ENCODE assay signal across 9 mouse cellular contexts in the genomic region with DNA sequence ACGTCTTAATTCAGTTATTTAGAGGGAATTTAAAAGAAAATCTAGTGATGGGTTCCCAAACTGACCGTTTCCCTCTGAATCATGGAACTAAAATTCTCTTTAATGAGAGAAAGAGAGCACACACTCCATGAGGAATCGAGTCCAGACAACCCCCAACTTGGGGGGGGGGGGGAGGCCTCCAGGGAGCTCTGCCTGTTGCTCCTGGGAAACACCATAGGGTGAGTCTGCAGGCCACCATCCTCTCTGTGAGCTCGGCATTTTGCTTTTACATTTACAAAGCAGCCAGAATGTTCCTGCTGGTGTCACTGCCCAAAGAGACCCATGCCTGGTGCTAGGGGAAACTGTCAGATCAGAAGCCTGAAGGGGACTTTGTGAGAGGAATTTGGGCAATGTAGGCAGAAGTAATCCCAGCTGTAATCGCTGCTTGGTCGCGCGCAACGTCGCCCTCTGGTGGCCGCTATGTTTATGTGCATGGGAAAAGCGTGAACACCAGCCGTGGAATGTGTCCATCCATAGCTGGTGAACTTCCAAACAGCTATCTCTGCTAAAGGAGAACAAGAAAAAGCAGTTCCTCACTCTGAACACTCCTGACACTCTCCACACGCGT.
DNase-seq lines count a peak whose midpoint lies in the region; ATAC-seq and TF ChIP-seq lines count a peak whose summit lies in the region.
"Had no signal": no experiment of that assay in that cellular context is flagged by ENCODE, and none has a peak within 500 bp of the region (broad histone marks: within the 10 kb centered on the region; RNA-seq: fewer than 3 reads in every experiment).

No protein-coding gene starts in this region.

- peak; percentile 60 for DNase-seq in MEL (ENCODE audit: low read depth, low spot score)
- DNase-seq in cerebellum, adult 11-12 months = peak; percentile 70
- peak; percentile 86 for DNase-seq in forebrain, postnatal 0 days
- peak; percentile 72 to 81 for DNase-seq in heart, postnatal 36 days
- DNase-seq in layer of hippocampus, adult 2 months (ENCODE audit: low spot score in 2 of 2) = peak; percentile 75 to 89
- DNase-seq in lung, postnatal 14 days = peak; percentile 83
- DNase-seq in retina, embryonic 14.5 days (ENCODE audit: low spot score) = peak; percentile 84
- peak; percentile 63 to 65 for DNase-seq in urinary bladder, adult 18-20 months (ENCODE audit: low spot score in 2 of 2)

- no peak overlapping the region for H3K27ac ChIP-seq in MEL (ENCODE audit: control insufficient read depth, low read depth, low read length)
- no peak overlapping the region for H3K27ac ChIP-seq in forebrain, postnatal 0 days (ENCODE audit: low read depth, low read length)
- peak overlapping the region; percentile 79 for H3K27ac ChIP-seq in layer of hippocampus, adult 2 months
- H3K27ac ChIP-seq: liver, embryonic 15.5 days had no signal

- peak; percentile 63 for TF ChIP-seq RAD21 in MEL (IDR thresholded peaks at IDR 0.05; ENCODE audit: low read depth, low read length)

- peak; percentile 72 for ATAC-seq in forebrain, postnatal 0 days

- no peaks in the 10 kb centered on the region for H3K9me3 ChIP-seq in MEL (replicated peaks; ENCODE audit: insufficient read depth, low read length)
- H3K9me3 ChIP-seq in forebrain, postnatal 0 days (ENCODE audit: low read length) = no peaks in the 10 kb centered on the region
- H3K9me3 ChIP-seq: liver, embryonic 15.5 days had no signal

- H3K9ac ChIP-seq in MEL (ENCODE audit: control insufficient read depth, low read depth, low read length, poor library complexity, severe bottlenecking) = no peak overlapping the region
- no peak overlapping the region for H3K9ac ChIP-seq in forebrain, postnatal 0 days
- H3K9ac ChIP-seq: liver, embryonic 15.5 days had no signal

- no peak overlapping the region for H3K4me2 ChIP-seq in forebrain, postnatal 0 days (ENCODE audit: low read depth)
- H3K4me2 ChIP-seq: liver, embryonic 15.5 days had no signal

- no peaks in the 10 kb centered on the region for H3K27me3 ChIP-seq in MEL (ENCODE audit: control insufficient read depth in 1 of 2, insufficient read depth in 2 of 2, low read length in 2 of 2)
- H3K27me3 ChIP-seq in forebrain, postnatal 0 days (ENCODE audit: insufficient read depth, low read length) = no peaks in the 10 kb centered on the region
- H3K27me3 ChIP-seq: liver, embryonic 15.5 days had no signal

- no peak overlapping the region for H3K4me3 ChIP-seq in MEL (ENCODE audit: control insufficient read depth in 1 of 2, insufficient read depth in 1 of 2, low read depth in 2 of 2, low read length in 2 of 2)
- no peak overlapping the region for H3K4me3 ChIP-seq in forebrain, postnatal 0 days (ENCODE audit: low read depth, low read length)
- H3K4me3 ChIP-seq in layer of hippocampus, adult 2 months = no peak overlapping the region
- H3K4me3 ChIP-seq: liver, embryonic 15.5 days had no signal

- intact Hi-C loops in heart, postnatal 36 days (cut with DNase I) = loop anchor here (1.0 kb wide), 1 partner anchor 156 kb away; no protein-coding TSS in a partner anchor

- H3K36me3 ChIP-seq in MEL (ENCODE audit: control insufficient read depth in 1 of 2, insufficient read depth in 2 of 2, low read length in 2 of 2) = no peaks in the 10 kb centered on the region
- no peaks in the 10 kb centered on the region for H3K36me3 ChIP-seq in forebrain, postnatal 0 days (ENCODE audit: insufficient read depth)
- H3K36me3 ChIP-seq: liver, embryonic 15.5 days had no signal

- TF ChIP-seq POLR2A in MEL (IDR thresholded peaks at IDR 0.05; ENCODE audit: control insufficient read depth in 1 of 2, insufficient read depth in 1 of 2, low read depth in 1 of 2, low read length in 2 of 2, poor library complexity in 1 of 2) = no peak

- no peak for TF ChIP-seq EP300 in MEL (IDR thresholded peaks at IDR 0.05; ENCODE audit: low read depth in 1 of 2, low read length in 2 of 2)

- TF ChIP-seq CTCF in MEL (IDR thresholded peaks at IDR 0.05 in 2 of 3, conservative IDR thresholded peaks at IDR 0.05 in 1 of 3; ENCODE audit: control insufficient read depth in 1 of 3, insufficient read depth in 1 of 3, low read depth in 2 of 3, low read length in 3 of 3, poor library complexity in 1 of 3, severe bottlenecking in 1 of 3) = peak; percentile 74 to 86 (median 75)
- TF ChIP-seq CTCF in forebrain, postnatal 0 days (IDR thresholded peaks at IDR 0.05; ENCODE audit: low read depth) = peak; percentile 95
- peak; percentile 96 for TF ChIP-seq CTCF in layer of hippocampus, adult 2 months (conservative IDR thresholded peaks at IDR 0.05)

- H3K4me1 ChIP-seq in MEL (ENCODE audit: control insufficient read depth in 1 of 2, insufficient read depth in 2 of 2, low read length in 2 of 2) = no peaks in the 10 kb centered on the region
- H3K4me1 ChIP-seq in forebrain, postnatal 0 days (ENCODE audit: insufficient read depth) = no peaks in the 10 kb centered on the region
- H3K4me1 ChIP-seq: liver, embryonic 15.5 days had no signal

- WGBS in forebrain, postnatal 0 days = 13% methylated on average over 15 of the region's 15 CpGs

- H3K79me2 ChIP-seq in MEL (ENCODE audit: control insufficient read depth, insufficient read depth, low read length, poor library complexity) = no peaks in the 10 kb centered on the region

TF ChIP-seq in MEL, 35 proteins besides CTCF, POLR2A, EP300 and RAD21:
- TF ChIP-seq MYC (IDR thresholded peaks at IDR 0.05; ENCODE audit: low read depth, low read length) (no peak), ELF1 (IDR thresholded peaks at IDR 0.05; ENCODE audit: low read depth, low read length) (no peak), ZKSCAN1 (IDR thresholded peaks at IDR 0.05; ENCODE audit: low read depth, low read length) (no peak), ZNF384 (IDR thresholded peaks at IDR 0.05; ENCODE audit: low read depth, low read length) (no peak), CHD2 (IDR thresholded peaks at IDR 0.05; ENCODE audit: low read length) (no peak), SIN3A (IDR thresholded peaks at IDR 0.05; ENCODE audit: low read length) (no peak), UBTF (IDR thresholded peaks at IDR 0.05; ENCODE audit: borderline replicate concordance, insufficient read depth, low read depth, low read length) (no peak), MAX (IDR thresholded peaks at IDR 0.05; ENCODE audit: low read length) (no peak), SMC3 (IDR thresholded peaks at IDR 0.05; ENCODE audit: low read depth, low read length) (peak; percentile 85), TAL1 (IDR thresholded peaks at IDR 0.05; ENCODE audit: low read length) (no peak), USF1 (IDR thresholded peaks at IDR 0.05; ENCODE audit: low read depth, low read length) (no peak), ZC3H11A (IDR thresholded peaks at IDR 0.05; ENCODE audit: low read depth, low read length) (peak; percentile 55), POLR2AphosphoS2 (IDR thresholded peaks at IDR 0.05; ENCODE audit: low read length) (no peak), E2F4 (IDR thresholded peaks at IDR 0.05; ENCODE audit: borderline replicate concordance, low read depth, low read length) (no peak), MAZ (IDR thresholded peaks at IDR 0.05; ENCODE audit: low read depth, low read length) (no peak), USF2 (IDR thresholded peaks at IDR 0.05; ENCODE audit: borderline replicate concordance in 1 of 2, insufficient read depth in 1 of 2, low read depth in 1 of 2, low read length in 2 of 2) (no peak), NELFE (IDR thresholded peaks at IDR 0.05; ENCODE audit: low read depth, low read length) (no peak), ETS1 (IDR thresholded peaks at IDR 0.05; ENCODE audit: low read depth, low read length) (no peak)
TF ChIP-seq in MEL: peak in this region for 2.
